Mouse (Mus musculus): ENCODE results near the gene Mapkbp1. TPM values are rescaled to one million over a fixed set of nuclear protein-coding genes. Genes with fewer than 3 reads are reported as not detected.

Gene Mapkbp1
- polyA plus RNA-seq (2015; fragmentation: Illumina TruSeq; extraction: RNeasy Lipid Tissue Mini Kit (QIAGEN cat#74804); ENCODE audit: low read depth, low replicate concordance) = 24.3 TPM

GRCm38 (mm10) chr2:119972537-119972879, at the start of gene Mapkbp1:
Gene Mapkbp1 (plus strand): TSS chr2:119972699.

GRCm38 (mm10) chr2:120026984-120027949, 54.8 kb downstream of the Mapkbp1 start, which contains the start of the genes Jmjd7 and Gm28042:
Gene Jmjd7 (plus strand): TSS chr2:120027483.
Gene Gm28042 (plus strand): TSS chr2:120027493.

GRCm38 (mm10) chr2:120032726-120033467, 60.4 kb downstream of the Mapkbp1 start, which contains the start of gene Pla2g4b:
Gene Pla2g4b (plus strand): TSS chr2:120033417.

Other genes with a start within 250 kb of the Mapkbp1 start
- 172 TPM for gene Itpka, start 230.4 kb upstream of the Mapkbp1 start, polyA plus RNA-seq (2015; fragmentation: Illumina TruSeq; extraction: RNeasy Lipid Tissue Mini Kit (QIAGEN cat#74804); ENCODE audit: low read depth, low replicate concordance)
- 22.9 TPM for gene Ltk, start 212.3 kb upstream of the Mapkbp1 start, polyA plus RNA-seq (2015; fragmentation: Illumina TruSeq; extraction: RNeasy Lipid Tissue Mini Kit (QIAGEN cat#74804); ENCODE audit: low read depth, low replicate concordance)
- 9.6 TPM for gene Rpap1, start 185.2 kb upstream of the Mapkbp1 start, polyA plus RNA-seq (2015; fragmentation: Illumina TruSeq; extraction: RNeasy Lipid Tissue Mini Kit (QIAGEN cat#74804); ENCODE audit: low read depth, low replicate concordance)
- gene Tyro3, start 175.0 kb upstream of the Mapkbp1 start, polyA plus RNA-seq (2015; fragmentation: Illumina TruSeq; extraction: RNeasy Lipid Tissue Mini Kit (QIAGEN cat#74804); ENCODE audit: low read depth, low replicate concordance) = 129 TPM
- gene Mga, start 75.5 kb upstream of the Mapkbp1 start, polyA plus RNA-seq (2015; fragmentation: Illumina TruSeq; extraction: RNeasy Lipid Tissue Mini Kit (QIAGEN cat#74804); ENCODE audit: low read depth, low replicate concordance) = 26.0 TPM
- 4.2 TPM for gene Jmjd7, start 54.8 kb downstream of the Mapkbp1 start, polyA plus RNA-seq (2015; fragmentation: Illumina TruSeq; extraction: RNeasy Lipid Tissue Mini Kit (QIAGEN cat#74804); ENCODE audit: low read depth, low replicate concordance)
- gene Gm28042, start 54.8 kb downstream of the Mapkbp1 start, polyA plus RNA-seq (2015; fragmentation: Illumina TruSeq; extraction: RNeasy Lipid Tissue Mini Kit (QIAGEN cat#74804); ENCODE audit: low read depth, low replicate concordance) = 1.7 TPM
- gene Pla2g4b, start 60.7 kb downstream of the Mapkbp1 start, polyA plus RNA-seq (2015; fragmentation: Illumina TruSeq; extraction: RNeasy Lipid Tissue Mini Kit (QIAGEN cat#74804); ENCODE audit: low read depth, low replicate concordance) = 3.0 TPM
- 10.2 TPM for gene Ehd4, start 181.9 kb downstream of the Mapkbp1 start, polyA plus RNA-seq (2015; fragmentation: Illumina TruSeq; extraction: RNeasy Lipid Tissue Mini Kit (QIAGEN cat#74804); ENCODE audit: low read depth, low replicate concordance)